Mouse (Mus musculus) heart, embryonic 15.5 days (tissue): ENCODE data around the gene Nxn. TPM values are rescaled to one million over a fixed set of nuclear protein-coding genes. Genes with fewer than 3 reads are reported as not detected.

Experiments used
- ATAC-seq: fragments of 200-750 bp; cut with Nextera tagmentation; replicated peaks from 2 replicates; pipeline ENCODE4 v1.8.0; 2017; ENCODE audit warnings: low read depth, moderate TSS enrichment; ENCODE audit not compliant: insufficient number of reproducible peaks, insufficient read depth, low FRiP score
- H3K27ac ChIP-seq: fragments of 300-500 bp; sonication (generic); 2 replicates; pipeline ENCODE4 v1.5.1; 2015; ENCODE audit warnings: mild to moderate bottlenecking, inconsistent platforms
- H3K27me3 ChIP-seq: fragments of 300-500 bp; sonication (generic); 2 replicates; pipeline ENCODE4 v1.6.1; 2015; ENCODE audit warnings: inconsistent platforms
- H3K36me3 ChIP-seq: fragments of 300-500 bp; sonication (generic); 2 replicates; pipeline ENCODE4 v1.6.1; 2015; ENCODE audit warnings: mild to moderate bottlenecking, inconsistent platforms
- H3K4me1 ChIP-seq: fragments of 300-500 bp; sonication (generic); replicated peaks from 2 replicates; pipeline ENCODE4 v1.6.1; 2015; ENCODE audit warnings: inconsistent platforms
- H3K4me2 ChIP-seq: fragments of 300-500 bp; sonication (generic); 2 replicates; pipeline ENCODE4 v1.6.1; 2015; ENCODE audit warnings: inconsistent platforms, mild to moderate bottlenecking, moderate library complexity
- H3K4me3 ChIP-seq: fragments of 300-500 bp; sonication (generic); 2 replicates; pipeline ENCODE4 v1.5.1; 2015; ENCODE audit warnings: mild to moderate bottlenecking, inconsistent platforms
- H3K9ac ChIP-seq: fragments of 300-500 bp; sonication (generic); 2 replicates; pipeline ENCODE4 v1.6.1; 2015; ENCODE audit warnings: mild to moderate bottlenecking, inconsistent platforms
- H3K9me3 ChIP-seq: fragments of 300-500 bp; sonication (generic); replicated peaks from 2 replicates; pipeline ENCODE4 v1.6.1; 2016; ENCODE audit warnings: inconsistent platforms
- WGBS: fragments of 180-500 bp; shearing (Covaris S2); methylation state at CpG from one replicate; pipeline ENCODE4 v1.1.7; 2015; ENCODE audit warnings: mixed read lengths; 5-methylcytosine and 5-hydroxymethylcytosine counted together
- polyA plus RNA-seq: library from polyadenylated mRNA; unstranded; fragments of >200 nt; fragmentation: Nextera tagmentation; extraction: Ambion mirVana; gene quantifications from 2 replicates; pipeline ENCODE4 v1.2.1, GENCODE M21; 2015

Gene Nxn
- polyA plus RNA-seq, 1 experiment from 2014 or later, result 18.6 TPM

DNA sequence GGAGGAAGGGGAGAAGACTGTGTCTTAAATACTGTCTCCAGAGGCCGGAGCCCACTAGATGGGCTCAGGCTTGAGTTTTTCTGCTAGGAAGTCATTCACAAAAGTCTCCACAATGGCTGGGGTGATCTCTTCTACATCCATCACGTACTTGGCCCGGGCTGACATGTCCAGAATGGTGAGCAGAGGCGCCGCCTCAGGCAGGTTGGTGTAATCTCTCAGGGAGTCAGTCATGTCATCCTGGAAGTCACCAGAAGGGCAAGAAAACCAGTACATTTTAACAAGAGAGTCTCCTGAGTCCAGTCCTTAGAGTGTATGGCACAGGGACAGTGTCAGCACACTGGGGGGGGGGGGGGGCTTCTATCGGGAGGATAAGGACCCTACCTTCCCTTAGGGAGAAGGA lies 140.4 kb downstream of the Nxn start:
- H3K9ac ChIP-seq, result no peak overlapping the region
- H3K27me3 ChIP-seq, result no peaks in the 10 kb centered on the region
- H3K4me3 ChIP-seq, result no peak overlapping the region
- ATAC-seq, result no peak
- no peak overlapping the region for H3K4me2 ChIP-seq
- no peak overlapping the region for H3K27ac ChIP-seq
- peaks cover 11% of the 10 kb centered on the region; the same call in 1 of the 2 replicates for H3K36me3 ChIP-seq
- peaks cover under 1% of the 10 kb centered on the region; the same call in 1 of the 2 replicates for H3K4me1 ChIP-seq
- no peaks in the 10 kb centered on the region for H3K9me3 ChIP-seq
- 73% methylated on average over 6 of the region's 6 CpGs for WGBS

DNA sequence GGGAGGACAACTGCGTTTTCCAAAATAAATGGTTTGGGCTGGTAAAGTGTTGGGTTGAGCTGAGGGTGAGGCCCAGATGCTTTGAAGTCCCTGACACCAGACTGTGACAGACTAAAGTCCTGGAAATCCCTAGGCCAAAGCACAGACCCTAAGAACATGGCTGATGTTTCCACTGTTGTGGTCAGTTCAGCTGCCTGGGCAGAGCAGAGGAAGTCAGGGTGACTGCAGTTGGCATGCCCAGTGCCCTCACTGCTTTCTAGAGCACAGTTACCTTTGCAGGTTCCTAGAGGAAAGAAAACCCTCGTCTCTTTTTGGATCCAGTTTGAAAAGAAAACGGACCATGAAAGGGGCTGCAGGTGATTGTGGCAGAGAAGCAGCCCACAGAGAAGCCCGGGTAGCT lies 141.6 kb downstream of the Nxn start:
- Histone ChIP-seq H3K4me1 (peaks cover 3% of the 10 kb centered on the region; the same call in 1 of the 2 replicates), H3K9ac (no peak overlapping the region), H3K36me3 (peaks cover 11% of the 10 kb centered on the region; the same call in 1 of the 2 replicates), H3K4me2 (no peak overlapping the region), H3K27ac (no peak overlapping the region), H3K27me3 (no peaks in the 10 kb centered on the region), H3K9me3 (no peaks in the 10 kb centered on the region), H3K4me3 (no peak overlapping the region)
- 81% methylated on average over 4 of the region's 4 CpGs for WGBS
- ATAC-seq, result no peak

DNA sequence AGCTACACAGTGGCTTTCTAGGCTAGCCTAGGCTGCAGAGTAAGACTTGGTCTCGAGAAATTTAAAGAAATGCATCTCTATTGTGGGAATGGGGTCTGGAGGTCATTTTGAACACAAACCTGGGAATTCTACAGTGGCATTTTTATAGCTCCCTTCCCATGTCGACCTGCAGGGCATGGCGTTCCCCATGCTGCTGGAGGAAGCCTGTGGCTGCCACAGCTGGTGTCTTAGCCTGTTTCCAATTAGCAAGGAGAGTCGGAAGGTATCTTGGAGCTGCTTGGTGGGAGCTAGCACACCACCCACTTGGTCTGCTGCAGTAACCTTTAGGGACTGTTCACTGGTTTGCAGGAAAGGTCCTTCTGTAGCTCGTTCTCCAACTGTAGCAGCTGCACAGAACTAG lies 142.8 kb downstream of the Nxn start:
- H3K27me3 ChIP-seq, result no peaks in the 10 kb centered on the region
- H3K36me3 ChIP-seq, result peaks cover 12% of the 10 kb centered on the region; the same call in 1 of the 2 replicates
- no peak for ATAC-seq
- WGBS, result 47% methylated on average over 5 of the region's 5 CpGs
- peaks cover 3% of the 10 kb centered on the region; the same call in 1 of the 2 replicates for H3K4me1 ChIP-seq
- H3K9ac ChIP-seq, result no peak overlapping the region
- H3K9me3 ChIP-seq, result no peaks in the 10 kb centered on the region
- H3K4me3 ChIP-seq, result no peak overlapping the region
- no peak overlapping the region for H3K4me2 ChIP-seq
- H3K27ac ChIP-seq, result no peak overlapping the region

DNA sequence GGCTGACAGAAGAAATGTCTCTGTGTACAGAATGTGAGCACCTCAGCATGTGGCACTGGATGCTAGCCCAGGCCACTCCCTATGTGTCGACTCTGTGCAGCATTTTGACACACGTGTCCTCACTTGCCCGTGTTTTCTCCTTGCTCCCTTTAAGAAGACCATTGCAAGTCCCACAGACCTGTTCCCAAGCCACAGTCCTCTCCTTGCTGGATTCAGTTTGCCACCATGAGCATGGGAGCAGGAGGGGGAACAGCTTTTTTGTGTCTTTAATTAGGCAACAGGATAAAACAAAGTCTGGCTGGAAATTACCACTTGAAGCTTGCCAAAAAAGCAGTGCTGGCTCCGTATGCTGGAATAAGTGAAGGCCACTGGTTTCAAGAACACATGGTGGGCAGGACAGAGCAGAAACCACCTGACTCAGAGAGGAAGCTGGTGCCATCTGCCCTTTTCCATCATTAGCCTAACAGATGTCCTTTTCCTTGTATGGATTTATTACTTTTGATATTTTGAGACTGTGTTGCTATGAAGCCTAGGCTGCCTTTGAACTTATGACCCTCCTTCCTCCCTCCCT lies 143.4 kb downstream of the Nxn start:
- no peak for ATAC-seq
- Histone ChIP-seq H3K4me3 (no peak overlapping the region), H3K27ac (no peak overlapping the region), H3K27me3 (no peaks in the 10 kb centered on the region), H3K4me1 (peaks cover 3% of the 10 kb centered on the region; the same call in 1 of the 2 replicates), H3K9me3 (no peaks in the 10 kb centered on the region), H3K9ac (no peak overlapping the region), H3K36me3 (peaks cover 16% of the 10 kb centered on the region; the same call in 1 of the 2 replicates), H3K4me2 (no peak overlapping the region)
- 72% methylated on average over 4 of the region's 4 CpGs for WGBS

DNA sequence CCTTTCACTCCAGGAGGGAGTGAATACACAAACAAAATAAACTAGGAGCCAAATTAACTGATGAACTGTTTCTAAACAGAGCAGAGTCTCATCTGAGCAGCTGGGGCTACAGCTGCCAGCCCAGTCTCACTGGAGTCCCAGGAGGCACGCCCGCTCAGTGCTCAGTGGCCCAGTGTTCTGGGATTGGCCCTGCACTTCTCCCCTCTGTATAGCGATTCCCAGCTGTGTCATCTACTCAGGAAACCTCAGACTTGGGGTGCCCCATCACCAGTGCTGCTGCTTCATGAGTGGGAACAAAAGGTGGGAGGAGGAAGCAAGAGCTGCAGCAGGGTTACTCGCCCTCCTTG lies 145.0 kb downstream of the Nxn start:
- H3K4me2 ChIP-seq, result no peak overlapping the region
- H3K9ac ChIP-seq, result no peak overlapping the region
- peaks cover 32% of the 10 kb centered on the region; the same call in 1 of the 2 replicates for H3K36me3 ChIP-seq
- H3K4me3 ChIP-seq, result no peak overlapping the region
- H3K4me1 ChIP-seq, result 0 out of 2 replicates have a peak, but pooled peaks cover 3% of the 10 kb centered on the region
- no peak for ATAC-seq
- 74% methylated on average over 4 of the region's 4 CpGs for WGBS
- H3K27me3 ChIP-seq, result no peaks in the 10 kb centered on the region
- no peaks in the 10 kb centered on the region for H3K9me3 ChIP-seq
- H3K27ac ChIP-seq, result no peak overlapping the region

DNA sequence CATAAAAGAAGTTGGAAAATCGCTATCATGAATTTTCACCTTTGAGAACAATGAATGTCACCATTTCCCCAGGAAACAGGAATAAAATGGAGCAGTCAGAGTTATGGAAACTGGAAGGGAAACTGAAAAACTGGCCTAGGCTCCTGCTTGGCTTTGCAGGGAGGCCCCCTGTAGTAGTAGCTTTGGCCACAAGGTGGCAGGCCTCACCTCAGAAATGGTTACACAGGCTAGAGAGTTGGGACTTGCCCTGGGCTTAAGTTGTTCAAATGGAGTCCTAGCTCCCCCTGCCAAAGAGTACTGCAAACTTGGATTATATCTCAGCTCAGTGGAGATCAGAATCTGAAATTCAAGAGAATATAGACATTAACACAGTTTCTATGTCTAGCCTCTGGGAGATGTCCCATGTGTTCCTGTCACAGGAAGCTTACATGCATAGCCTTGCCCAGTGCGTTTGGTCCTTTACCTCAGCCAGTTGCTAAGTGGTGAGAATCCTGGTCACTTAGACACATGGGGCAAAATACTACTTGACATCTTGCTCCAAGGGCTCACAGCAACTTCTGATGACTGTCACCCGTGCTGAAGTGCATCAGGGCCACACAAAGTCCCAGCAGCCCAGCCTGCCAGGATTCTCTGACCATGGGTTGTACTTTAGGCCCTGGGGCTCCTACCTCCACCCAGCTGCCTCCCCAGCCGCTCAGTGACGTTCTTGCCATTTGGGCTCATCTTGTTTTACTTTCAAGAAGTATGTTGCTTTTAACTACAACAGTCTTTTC lies 145.6 kb downstream of the Nxn start:
- Histone ChIP-seq H3K27ac (no peak overlapping the region), H3K4me1 (0 out of 2 replicates have a peak, but pooled peaks cover 3% of the 10 kb centered on the region), H3K9ac (no peak overlapping the region), H3K4me3 (no peak overlapping the region), H3K4me2 (no peak overlapping the region), H3K9me3 (no peaks in the 10 kb centered on the region), H3K36me3 (peaks cover 36% of the 10 kb centered on the region; the same call in 1 of the 2 replicates), H3K27me3 (no peaks in the 10 kb centered on the region)
- WGBS, result 40% methylated on average over 5 of the region's 5 CpGs
- ATAC-seq, result peak; percentile 62; the same call in 1 of the 2 replicates

DNA sequence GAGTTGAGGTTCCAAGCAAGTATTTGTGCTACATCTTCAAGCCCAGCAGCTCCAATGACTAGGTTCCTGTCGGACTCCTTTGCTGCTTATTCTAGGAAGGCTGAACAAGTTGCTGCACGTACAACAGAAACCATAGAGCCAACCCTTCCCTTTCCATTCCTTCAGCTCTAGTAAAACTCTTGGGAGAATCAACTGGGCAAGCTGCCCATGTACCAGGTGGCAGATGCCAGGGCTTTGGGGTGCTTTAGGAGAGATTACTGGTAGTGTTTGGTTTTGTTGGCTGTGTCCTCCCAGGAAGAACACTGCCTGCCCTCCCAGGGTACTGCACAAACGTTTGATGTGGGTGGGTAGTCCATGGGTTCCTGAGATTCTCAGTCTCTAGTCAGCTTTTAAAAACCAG lies 146.9 kb downstream of the Nxn start:
- H3K4me1 ChIP-seq, result 0 out of 2 replicates have a peak, but pooled peaks cover 3% of the 10 kb centered on the region
- WGBS, result 56% methylated on average over 3 of the region's 3 CpGs
- no peak overlapping the region for H3K9ac ChIP-seq
- ATAC-seq, result no peak
- no peak overlapping the region for H3K4me2 ChIP-seq
- peaks cover 35% of the 10 kb centered on the region; the same call in 1 of the 2 replicates for H3K36me3 ChIP-seq
- no peaks in the 10 kb centered on the region for H3K27me3 ChIP-seq
- H3K27ac ChIP-seq, result no peak overlapping the region
- no peaks in the 10 kb centered on the region for H3K9me3 ChIP-seq
- H3K4me3 ChIP-seq, result no peak overlapping the region

DNA sequence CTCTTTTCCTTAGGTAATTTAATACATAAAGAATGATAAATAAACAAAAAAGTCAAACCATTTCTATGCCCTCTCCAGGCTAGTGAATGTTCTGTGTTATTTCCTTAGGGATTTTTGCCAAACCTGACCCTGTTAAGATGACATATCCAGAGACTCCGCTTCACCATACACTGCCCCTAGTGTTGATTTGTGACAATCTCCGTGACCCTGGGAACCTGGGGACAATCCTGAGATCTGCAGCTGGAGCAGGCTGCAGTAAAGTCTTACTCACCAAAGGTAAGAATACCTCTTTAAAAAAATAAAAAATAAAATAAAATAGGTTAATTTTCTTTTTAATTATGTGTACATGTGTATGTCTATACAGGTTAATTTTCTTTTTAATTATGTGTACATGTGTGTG lies 151.7 kb downstream of the Nxn start:
- H3K4me1 ChIP-seq, result peaks cover 15% of the 10 kb centered on the region
- WGBS, result 49% methylated on average over 2 of the region's 2 CpGs
- H3K4me2 ChIP-seq, result no peak overlapping the region
- H3K9ac ChIP-seq, result no peak overlapping the region
- no peaks in the 10 kb centered on the region for H3K9me3 ChIP-seq
- ATAC-seq, result no peak
- no peaks in the 10 kb centered on the region for H3K27me3 ChIP-seq
- peaks cover 35% of the 10 kb centered on the region; the same call in 1 of the 2 replicates for H3K36me3 ChIP-seq
- H3K4me3 ChIP-seq, result no peak overlapping the region
- no peak overlapping the region for H3K27ac ChIP-seq

DNA sequence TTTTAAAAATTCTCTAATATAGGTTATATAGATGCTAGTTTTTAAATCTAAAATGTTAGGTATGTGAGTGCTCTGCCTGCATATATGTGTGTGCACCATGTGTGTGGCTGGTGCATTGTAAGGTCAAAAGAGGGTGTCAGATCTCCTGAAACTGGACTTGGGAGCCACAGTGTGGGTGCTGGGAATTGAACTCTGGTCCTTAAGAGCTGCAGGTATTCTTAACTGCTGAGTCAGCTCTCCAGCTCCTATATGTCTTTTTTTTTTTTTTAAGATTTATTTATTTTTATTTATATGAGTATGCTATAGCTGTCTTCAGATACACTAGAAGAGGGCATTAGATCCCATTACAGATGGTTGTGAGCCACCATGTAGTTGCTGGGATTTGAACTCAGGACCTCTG lies 152.5 kb downstream of the Nxn start:
- ATAC-seq, result no peak
- no peak overlapping the region for H3K4me2 ChIP-seq
- no peaks in the 10 kb centered on the region for H3K27me3 ChIP-seq
- peaks cover 15% of the 10 kb centered on the region for H3K4me1 ChIP-seq
- peaks cover 34% of the 10 kb centered on the region; the same call in 1 of the 2 replicates for H3K36me3 ChIP-seq
- H3K9ac ChIP-seq, result no peak overlapping the region
- H3K4me3 ChIP-seq, result no peak overlapping the region
- H3K27ac ChIP-seq, result no peak overlapping the region
- no peaks in the 10 kb centered on the region for H3K9me3 ChIP-seq

DNA sequence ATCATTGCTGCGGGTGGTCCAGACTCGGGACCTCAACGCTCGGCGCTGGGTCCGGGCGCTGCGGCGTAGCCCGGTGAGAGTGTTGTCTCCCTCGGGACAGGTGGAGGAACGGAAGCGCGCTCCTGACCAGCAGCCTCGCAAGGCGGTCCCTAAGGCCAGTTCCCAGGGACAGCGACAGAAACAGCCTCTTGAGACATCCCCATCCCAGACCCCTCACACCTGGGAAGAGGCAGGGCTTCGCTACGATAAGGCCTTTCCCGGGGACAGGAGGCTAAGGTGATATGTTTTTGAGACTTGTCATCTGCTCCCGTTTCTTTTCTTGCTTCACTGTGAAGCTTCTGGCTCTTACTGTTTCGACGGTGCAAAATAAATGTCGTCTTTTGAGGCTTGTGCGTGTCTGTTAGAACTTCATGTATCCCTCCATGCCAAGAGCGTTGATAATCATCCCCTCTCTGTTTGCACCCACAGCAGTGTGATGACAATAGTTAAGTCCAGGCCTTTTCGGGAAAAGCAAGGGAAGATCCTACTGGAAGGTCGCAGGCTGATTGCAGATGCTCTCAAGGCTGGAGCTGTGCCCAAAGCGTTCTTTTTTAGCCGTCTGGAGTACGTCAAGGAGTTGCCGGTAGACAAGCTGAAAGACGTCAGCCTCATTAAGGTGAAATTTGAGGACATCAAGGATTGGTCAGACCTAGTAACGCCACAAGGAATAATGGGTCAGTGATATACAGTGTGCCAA lies 155.0 kb downstream of the Nxn start:
- Histone ChIP-seq H3K27ac (peak overlapping the region; percentile 81), H3K4me1 (peaks cover 15% of the 10 kb centered on the region), H3K9ac (peak overlapping the region; percentile 89), H3K27me3 (no peaks in the 10 kb centered on the region), H3K36me3 (peaks cover 29% of the 10 kb centered on the region), H3K4me2 (peak overlapping the region; percentile 64), H3K9me3 (no peaks in the 10 kb centered on the region), H3K4me3 (peak overlapping the region; percentile 89)
- WGBS, result 2% methylated on average over 34 of the region's 34 CpGs
- ATAC-seq, result no peak
